Mouse (Mus musculus) T-helper 17 cell (primary cell): ENCODE measurements around the gene Bcor.

Experiments
- in situ Hi-C, 2 experiments: fragments of 300-600 bp; cut with MboI, MseI; formaldehyde crosslinking; loops; 1 replicate in 1 of 2; 2 replicates in 1 of 2; pipeline ENCODE4 v1.15.1; 2025; ENCODE audit warnings: high pct_unique_total_duplicates in 2 of 2

The Bcor gene

GRCm38 (mm10) chrX:12076763-12077600, 83.2 kb downstream of the Bcor start:
- in situ Hi-C loops = loop anchor here in 1 of 2 experiments (5.0 kb wide), 1 partner anchor 70 kb away; no protein-coding TSS in a partner anchor

- in situ Hi-C loops = no loop called here
Observed at GRCm38 (mm10) chrX:12072721-12073120, 87.4 kb downstream of the Bcor start.

DNA sequence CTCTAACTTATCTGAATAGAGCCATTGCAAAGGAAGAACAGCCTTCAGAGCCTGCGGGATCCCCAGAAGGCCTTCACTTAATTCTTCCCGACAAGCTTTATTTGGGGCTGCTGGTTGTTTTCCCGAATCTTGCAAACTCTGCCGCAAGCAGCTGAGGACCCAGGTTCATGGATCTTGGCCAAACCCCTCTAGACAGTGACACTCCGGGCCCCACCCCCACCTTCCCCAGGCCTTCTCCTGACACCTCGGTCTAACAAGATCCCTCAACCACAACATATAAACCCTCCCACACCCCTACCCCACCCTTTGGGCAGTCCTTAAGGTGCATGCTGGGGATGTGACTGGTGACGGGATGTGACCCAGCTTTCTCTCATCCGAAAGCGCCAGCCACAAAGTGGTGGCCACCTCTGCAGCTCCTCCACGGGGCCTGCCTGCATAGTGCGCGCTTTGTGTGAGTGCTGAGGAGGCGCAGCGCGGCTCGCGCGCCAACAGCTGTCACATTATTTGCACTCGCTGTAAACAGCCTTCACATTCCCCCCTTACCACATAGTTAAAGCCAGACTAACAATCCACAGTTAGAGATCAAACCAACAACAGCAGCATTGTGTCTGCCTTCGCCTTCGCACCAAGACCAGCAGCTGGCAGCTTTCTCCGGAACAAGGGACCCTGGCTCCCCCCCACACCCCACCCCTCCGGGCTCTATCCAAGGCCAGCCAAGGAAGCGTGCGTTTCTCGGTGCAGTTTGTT, 91.0 kb downstream of the Bcor start:
- in situ Hi-C loops = no loop called here

GRCm38 (mm10) chrX:12067851-12068510, 92.2 kb downstream of the Bcor start:
- in situ Hi-C loops = no loop called here

DNA sequence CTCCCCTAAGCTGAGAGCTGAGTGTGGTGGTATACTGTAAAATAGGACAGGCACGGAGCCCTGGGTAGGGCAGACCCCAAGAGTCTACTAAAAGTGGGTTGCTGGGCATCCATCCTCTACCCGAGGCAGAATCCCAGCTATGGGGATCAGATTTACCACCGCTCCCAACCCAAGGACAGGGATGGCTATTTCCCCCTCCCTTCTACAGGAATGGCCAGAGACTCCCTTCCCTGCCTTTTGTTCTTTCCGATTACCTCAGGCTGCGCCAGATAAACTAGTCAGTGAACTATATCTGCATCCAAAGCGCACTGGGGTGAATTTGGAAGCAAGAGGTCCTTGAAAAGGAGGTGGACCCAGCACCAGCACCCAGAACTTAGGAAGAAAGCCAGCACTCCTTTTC, 93.1 kb downstream of the Bcor start:
- in situ Hi-C loops = no loop called here

GRCm38 (mm10) chrX:12065782-12066181, 94.4 kb downstream of the Bcor start:
- in situ Hi-C loops = no loop called here

DNA sequence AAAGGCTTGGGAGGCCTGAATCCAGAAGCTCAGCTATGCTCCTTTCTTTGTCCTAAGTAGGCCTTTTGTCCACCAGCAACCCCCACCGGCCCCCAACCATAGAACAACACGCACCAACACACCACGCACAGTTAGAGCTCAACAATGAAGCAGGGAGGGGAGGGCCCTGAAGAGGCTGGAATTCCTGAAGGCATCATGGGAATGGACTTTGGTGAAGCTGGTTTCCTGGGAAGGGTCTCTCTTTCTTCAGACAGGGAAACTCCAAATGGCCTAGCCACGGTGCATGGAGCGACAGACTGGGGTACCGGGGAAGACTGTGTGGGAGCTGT, 97.3 kb downstream of the Bcor start:
- in situ Hi-C loops = no loop called here

- in situ Hi-C loops = no loop called here
Observed at GRCm38 (mm10) chrX:12062121-12062931, 97.8 kb downstream of the Bcor start.

GRCm38 (mm10) chrX:12060848-12061247, 99.3 kb downstream of the Bcor start:
- in situ Hi-C loops = no loop called here

- in situ Hi-C loops = no loop called here
Observed at GRCm38 (mm10) chrX:12057210-12057609, 102.9 kb downstream of the Bcor start.

- in situ Hi-C loops = no loop called here
Observed at GRCm38 (mm10) chrX:12053315-12053914, 106.7 kb downstream of the Bcor start.

DNA sequence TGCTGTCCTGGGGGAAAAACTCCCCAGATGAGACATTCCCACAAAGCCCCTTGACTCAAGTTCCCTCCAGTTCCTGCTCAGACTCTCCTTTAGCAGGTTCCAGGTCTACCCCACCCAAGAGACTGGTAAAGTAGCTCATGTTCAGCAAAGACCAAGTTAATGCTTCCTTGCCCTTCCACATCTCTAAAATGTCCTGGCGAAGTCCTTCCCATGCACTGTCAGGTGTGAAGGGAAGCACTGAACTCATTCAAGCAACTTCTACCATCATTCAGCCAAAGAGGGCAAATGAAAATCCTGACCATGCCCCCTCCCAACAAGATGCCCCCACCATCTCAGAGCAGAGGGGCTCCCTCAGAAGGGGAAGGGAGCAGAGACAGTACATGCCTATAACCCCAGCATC, 107.5 kb downstream of the Bcor start:
- in situ Hi-C loops = no loop called here

- in situ Hi-C loops = loop anchor here in 1 of 2 experiments (25.0 kb wide), 1 partner anchor 736 kb away; the partner anchor contains the start of genes H2al1b, H2al1c, H2al1d and H2al1e
Observed at GRCm38 (mm10) chrX:12048721-12049120, 111.4 kb downstream of the Bcor start.

DNA sequence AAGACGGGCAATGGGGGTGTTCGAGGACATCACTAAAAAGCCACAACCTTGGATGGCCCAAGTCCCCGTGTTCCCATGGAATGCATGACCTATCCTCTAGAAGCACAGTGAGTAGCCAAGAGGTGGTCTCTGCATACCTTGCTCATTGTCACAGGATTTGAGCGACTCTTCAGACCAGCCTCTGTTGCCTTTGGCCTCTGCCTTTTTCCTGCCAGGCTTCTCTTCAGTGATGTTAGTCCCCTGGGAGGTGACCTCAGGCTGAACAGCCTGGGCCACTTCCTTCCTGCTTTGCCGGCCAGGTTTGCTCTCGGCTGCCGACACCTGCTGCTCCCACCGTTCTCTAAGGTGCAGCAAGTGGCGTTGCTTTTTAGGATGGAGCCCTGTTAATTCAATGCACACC, 112.0 kb downstream of the Bcor start:
- in situ Hi-C loops = loop anchor here in 1 of 2 experiments (25.0 kb wide), 1 partner anchor 736 kb away; the partner anchor contains the start of genes H2al1b, H2al1c, H2al1d and H2al1e

GRCm38 (mm10) chrX:12047223-12047911, 112.8 kb downstream of the Bcor start:
- in situ Hi-C loops = loop anchor here in 1 of 2 experiments (25.0 kb wide), 1 partner anchor 735 kb away; the partner anchor contains the start of genes H2al1b, H2al1c, H2al1d and H2al1e

DNA sequence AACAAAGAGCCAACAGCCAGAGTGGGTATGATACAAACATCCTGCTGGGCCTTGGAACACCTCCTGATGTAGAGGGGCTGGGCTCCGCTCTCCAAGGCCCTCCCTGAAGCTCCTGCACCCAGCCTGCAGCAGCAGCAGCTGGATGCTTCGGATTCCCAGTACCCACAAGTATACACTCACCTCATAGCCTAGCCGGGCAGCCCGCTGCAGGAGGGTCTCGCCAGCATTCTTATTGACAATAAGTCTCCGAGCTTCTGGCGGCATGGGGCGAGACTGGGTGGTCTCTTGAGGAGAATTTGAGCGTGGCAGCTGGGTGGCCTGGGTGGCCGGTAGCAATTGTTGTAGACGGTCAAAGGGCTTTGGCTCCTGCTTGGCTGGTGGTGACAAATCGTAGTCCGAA, 113.5 kb downstream of the Bcor start:
- in situ Hi-C loops = loop anchor here in 1 of 2 experiments (25.0 kb wide), 1 partner anchor 734 kb away; the partner anchor contains the start of genes H2al1b, H2al1c, H2al1d and H2al1e

GRCm38 (mm10) chrX:12043352-12043751, 116.8 kb downstream of the Bcor start:
- in situ Hi-C loops = loop anchor here in 1 of 2 experiments (25.0 kb wide), 1 partner anchor 731 kb away; the partner anchor contains the start of genes H2al1b, H2al1c, H2al1d and H2al1e

DNA sequence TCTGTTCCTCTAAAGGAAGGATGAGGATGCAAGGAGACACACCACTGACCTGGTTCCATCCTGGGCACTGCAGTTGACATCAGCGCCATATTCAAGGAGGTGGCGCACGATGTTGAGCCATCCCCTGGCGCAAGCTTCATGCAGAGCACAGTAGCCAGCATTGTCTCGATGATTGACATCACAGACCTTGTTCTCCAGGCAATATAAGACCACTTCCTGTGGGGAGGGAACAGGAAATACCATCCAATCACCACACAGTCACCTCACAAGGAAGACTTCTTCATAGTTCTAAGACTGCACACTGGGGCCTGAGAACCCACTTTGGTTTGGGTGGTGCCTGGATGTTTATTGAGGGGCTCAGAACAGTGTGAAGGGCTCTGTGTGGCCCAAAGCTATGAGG, 118.7 kb downstream of the Bcor start:
- in situ Hi-C loops = loop anchor here in 1 of 2 experiments (25.0 kb wide), 1 partner anchor 729 kb away; the partner anchor contains the start of genes H2al1b, H2al1c, H2al1d and H2al1e

DNA sequence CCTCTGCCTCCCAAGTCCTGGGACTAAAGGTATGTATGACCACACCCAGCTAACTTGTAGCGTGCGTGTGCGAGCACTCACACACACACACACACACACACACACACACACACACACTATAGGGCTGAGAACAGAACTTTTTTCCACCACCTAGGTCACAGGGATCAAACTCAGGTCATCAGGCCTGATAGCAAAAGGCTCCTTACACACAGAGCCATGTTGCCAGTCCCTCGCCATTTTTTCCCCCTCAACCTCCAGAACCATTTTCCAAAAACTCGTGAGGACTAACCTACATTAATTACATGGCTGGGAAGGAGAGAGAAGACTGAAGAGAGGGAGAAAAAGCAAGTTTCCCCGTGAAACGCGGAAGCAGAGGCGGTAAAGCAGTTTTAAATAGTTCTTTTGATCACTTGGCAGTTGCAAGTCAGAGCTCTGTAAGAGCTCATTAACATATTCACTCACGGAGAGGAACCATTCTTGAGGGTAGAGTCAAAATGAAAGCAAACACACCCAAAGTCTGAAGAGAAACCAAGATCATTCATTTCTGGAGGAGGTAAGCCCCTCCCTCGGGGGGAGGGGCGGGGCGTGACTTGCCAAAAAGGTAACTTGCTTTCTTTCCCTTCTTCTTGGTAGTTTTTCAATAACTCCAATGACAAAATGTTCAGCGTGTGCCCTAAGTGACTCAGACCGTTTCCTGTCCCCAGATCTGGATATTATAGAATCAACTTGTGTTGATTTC, 145.3 kb downstream of the Bcor start:
- in situ Hi-C loops = no loop called here
